Mouse (Mus musculus) mature B cell (primary cell): ENCODE results near the gene Zfp781.
"Not testable (repeated sequence)": the region's sequence is repeated elsewhere in the genome, so short reads cannot be mapped to it uniquely, and the experiment has no call there.

Source experiments
- in situ Hi-C: fragments of 300-500 bp; cut with MboI; formaldehyde crosslinking; loops from 2 replicates; pipeline ENCODE4 v1.14.3; 2019

Zfp781 gene

GRCm38 (mm10) chr10:81929842-81930743, at the start of gene Zfp781:
Zfp781 (minus strand) TSS chr10:81930480.
- in situ Hi-C loops: not testable (repeated sequence)

- in situ Hi-C loops: not testable (repeated sequence)
Observed at GRCm38 (mm10) chr10:81978365-81979003, 48.2 kb upstream of the Zfp781 start.

- in situ Hi-C loops: not testable (repeated sequence)
Observed at GRCm38 (mm10) chr10:81930744-81931118, 451 bp upstream of the Zfp781 start.

GRCm38 (mm10) chr10:81863409-81864407, 66.6 kb downstream of the Zfp781 start, which contains the start of gene Gm32687:
Gm32687 (plus strand) TSS chr10:81863934.
- in situ Hi-C loops: not testable (repeated sequence)
